Mouse (Mus musculus) cerebellum, adult 2 months (tissue): ENCODE measurements around the gene Phc2. TPM values are rescaled to one million over a fixed set of nuclear protein-coding genes. Genes with fewer than 3 reads are reported as not detected.
"Not testable (repeated sequence)": the region's sequence is repeated elsewhere in the genome, so short reads cannot be mapped to it uniquely, and the experiment has no call there.

Experiments used
- DNase-seq, 2 experiments: peaks; one replicate each; pipeline ENCODE4 v3.0.0; 2021
- H3K27ac ChIP-seq: fragments of 200-500 bp; 2 replicates; pipeline ENCODE4 v1.5.1; 2012; ENCODE audit warnings: low read length, control low read depth, inconsistent platforms; ENCODE audit not compliant: insufficient read depth
- H3K27me3 ChIP-seq: fragments of 200-500 bp; 2 replicates; pipeline ENCODE4 v1.6.1; 2012; ENCODE audit warnings: inconsistent platforms, mild to moderate bottlenecking, low read length, moderate library complexity; ENCODE audit not compliant: control insufficient read depth, insufficient read depth
- H3K4me1 ChIP-seq: fragments of 200-500 bp; 2 replicates; pipeline ENCODE4 v1.6.1; 2011; ENCODE audit warnings: low read length; ENCODE audit not compliant: control insufficient read depth, insufficient read depth
- H3K4me3 ChIP-seq: fragments of 200-500 bp; replicated peaks from 2 replicates; pipeline ENCODE3; 2011; ENCODE audit warnings: mild to moderate bottlenecking, low read depth, low read length, control low read depth; ENCODE audit not compliant: insufficient read depth
- CTCF ChIP-seq: fragments of 200-500 bp; IDR thresholded peaks from 2 replicates; pipeline ENCODE4 v1.5.1; 2011; ENCODE audit warnings: low read depth, mild to moderate bottlenecking, control low read depth, low read length, moderate library complexity, borderline replicate concordance; ENCODE audit not compliant: insufficient read depth
- POLR2A ChIP-seq: fragments of 200-500 bp; IDR thresholded peaks from 2 replicates; pipeline ENCODE4 v1.6.1; 2011; ENCODE audit warnings: low read length, control low read depth, borderline replicate concordance; ENCODE audit not compliant: insufficient read depth
- WGBS: fragments of 180-500 bp; shearing (Covaris S2); methylation state at CpG from one replicate; pipeline ENCODE4 v1.1.7; 2018; 5-methylcytosine and 5-hydroxymethylcytosine counted together
- polyA plus RNA-seq: library from polyadenylated mRNA; depleted of rRNA; stranded (reverse); fragments of >200 nt; gene quantifications from 2 replicates; pipeline ENCODE4 v1.2.3, GENCODE M21; 2012

Phc2 gene
- polyA plus RNA-seq, 1 experiment = 133 TPM

DNA sequence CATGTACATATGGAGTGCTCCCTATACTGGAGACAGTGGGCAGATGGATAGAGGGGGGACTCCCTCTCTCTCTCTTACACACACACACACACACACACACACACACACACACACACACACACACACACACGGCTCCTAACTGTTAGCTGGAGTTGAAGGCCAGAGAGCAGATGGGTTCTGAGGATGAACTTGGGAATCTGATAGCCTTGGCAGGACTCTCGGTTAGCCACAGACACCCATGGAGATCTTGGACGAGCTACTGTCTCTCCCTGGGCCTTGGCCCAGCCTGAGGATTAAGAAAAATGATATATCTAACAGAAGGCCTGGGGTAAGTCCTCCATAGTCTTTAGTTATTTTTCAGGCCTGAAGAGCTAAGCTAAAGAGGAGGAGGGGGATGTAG is 3.0 kb upstream of the Phc2 start:
- Histone ChIP-seq H3K4me3 (no peak overlapping the region), H3K27me3 (no peaks in the 10 kb centered on the region), H3K27ac (no peak overlapping the region), H3K4me1 (peaks cover 12% of the 10 kb centered on the region)
- WGBS = 14% methylated on average over 3 of the region's 3 CpGs
- peak; percentile 82 to 92 for DNase-seq
- TF ChIP-seq POLR2A (no peak), CTCF (no peak)

DNA sequence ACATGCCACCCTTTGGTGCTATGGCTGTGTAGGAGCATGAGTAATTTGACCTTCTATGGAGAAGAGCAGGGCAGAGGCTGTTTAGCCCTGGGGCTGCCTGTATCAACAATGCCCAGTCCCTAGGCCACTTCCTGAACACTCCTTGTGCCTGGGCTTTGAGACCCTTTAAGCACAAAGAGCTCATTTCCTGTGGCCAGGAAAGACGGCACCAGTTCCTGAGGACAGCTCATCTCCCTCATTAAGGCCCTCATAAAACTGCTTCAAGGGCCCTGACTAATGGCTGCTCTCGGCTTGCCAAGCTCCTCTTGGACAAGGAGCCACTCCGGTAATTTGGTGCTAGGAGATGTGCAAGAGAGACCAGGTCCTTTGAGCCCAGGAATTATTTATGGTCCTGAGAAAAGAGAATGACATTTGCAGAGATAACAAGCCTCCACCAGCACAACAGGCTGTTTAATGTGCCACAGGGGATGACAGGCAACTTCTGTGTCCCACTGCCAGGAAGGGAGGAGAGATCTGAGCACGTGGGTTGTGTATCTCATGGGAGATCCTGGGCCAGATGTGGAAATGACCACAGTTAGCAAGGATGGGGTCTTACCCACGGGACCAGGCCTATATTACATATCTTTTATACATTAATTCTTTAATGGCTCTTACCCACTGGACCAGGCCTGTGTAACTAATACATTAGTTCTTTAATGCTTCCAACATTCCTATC is 1.8 kb upstream of the Phc2 start:
- 48% methylated on average over 5 of the region's 5 CpGs for WGBS
- no peak for TF ChIP-seq CTCF
- no peak for TF ChIP-seq POLR2A
- no peak overlapping the region for H3K27ac ChIP-seq
- H3K4me3 ChIP-seq = no peak overlapping the region
- peak in 1 of 2 experiments; percentile 28 for DNase-seq
- no peaks in the 10 kb centered on the region for H3K27me3 ChIP-seq
- H3K4me1 ChIP-seq = peaks cover 19% of the 10 kb centered on the region

DNA sequence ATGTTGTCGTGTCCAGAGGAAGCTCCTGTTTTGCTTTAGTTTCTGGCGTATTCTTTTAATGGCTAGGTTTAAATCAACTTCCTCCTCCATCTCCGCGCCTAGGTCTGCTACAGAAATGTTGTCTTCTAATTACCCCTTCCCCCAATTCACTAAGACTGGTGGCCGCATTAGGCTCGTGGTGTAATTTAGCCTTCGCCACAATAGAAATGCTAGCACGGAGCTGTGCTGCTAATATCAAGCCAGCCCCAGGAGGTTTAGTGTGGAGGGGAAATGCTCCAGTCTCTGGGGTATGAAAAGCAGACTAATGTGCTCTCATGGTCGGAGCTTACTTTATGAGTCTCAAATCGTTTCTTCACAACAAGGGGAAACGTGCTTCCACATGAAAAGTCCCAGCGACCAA is 944 bp downstream of the Phc2 start:
- Histone ChIP-seq H3K4me3 (peak overlapping the region; percentile 85), H3K4me1 (peaks cover 19% of the 10 kb centered on the region), H3K27me3 (no peaks in the 10 kb centered on the region), H3K27ac (peak overlapping the region; percentile 87)
- 6% methylated on average over 12 of the region's 12 CpGs for WGBS
- peak in 1 of 2 experiments; percentile 16 for DNase-seq
- TF ChIP-seq CTCF = no peak

DNA sequence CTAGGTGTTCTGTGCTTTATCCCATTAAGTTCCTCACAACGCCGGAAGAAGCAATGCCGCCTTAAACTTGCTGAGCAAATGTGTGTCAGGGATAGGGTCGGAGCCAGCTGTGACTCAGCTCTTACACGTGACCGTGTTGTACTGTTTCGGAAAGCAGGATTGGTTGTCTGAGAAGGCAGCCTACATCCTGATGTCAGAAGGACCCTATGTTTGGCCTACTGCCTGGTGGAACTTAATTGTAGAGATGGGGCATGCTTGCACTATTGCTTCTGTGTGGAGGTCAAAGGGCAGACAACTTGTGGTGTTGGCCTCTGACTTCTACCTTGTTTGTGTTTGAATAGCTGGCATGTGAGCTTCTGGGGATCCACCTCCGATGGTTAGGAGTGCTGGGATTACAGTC is 5.7 kb downstream of the Phc2 start:
- 93% methylated on average over 8 of the region's 8 CpGs for WGBS
- Histone ChIP-seq H3K4me3 (no peak overlapping the region), H3K4me1 (peaks cover 15% of the 10 kb centered on the region; the same call in 1 of the 2 replicates), H3K27me3 (no peaks in the 10 kb centered on the region), H3K27ac (no peak overlapping the region)
- TF ChIP-seq POLR2A = no peak
- TF ChIP-seq CTCF = no peak
- no peak for DNase-seq

DNA sequence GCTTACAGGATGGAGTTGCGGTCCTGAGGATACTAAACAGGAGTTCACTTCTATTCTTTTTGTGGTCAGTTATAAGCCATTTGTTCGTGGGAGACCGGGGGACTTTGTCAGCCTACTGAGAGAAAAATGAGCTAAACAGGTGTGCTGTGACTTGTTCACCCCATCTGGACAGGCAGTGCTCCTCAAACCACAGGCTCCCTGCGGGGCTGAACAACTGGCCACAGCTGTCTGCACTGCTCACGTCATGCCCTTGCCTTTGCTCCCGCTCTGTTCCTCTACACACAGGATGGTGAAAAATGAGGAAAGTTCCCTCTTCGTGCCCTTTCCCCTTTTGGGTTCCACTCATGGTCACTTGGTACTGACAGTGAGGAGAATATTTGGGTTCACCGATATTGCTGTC is 6.6 kb downstream of the Phc2 start:
- Histone ChIP-seq H3K4me1 (peaks cover 18% of the 10 kb centered on the region; the same call in 1 of the 2 replicates), H3K4me3 (no peak overlapping the region), H3K27ac (no peak overlapping the region), H3K27me3 (no peaks in the 10 kb centered on the region)
- 94% methylated on average over 8 of the region's 8 CpGs for whole genome bisulfite sequencing
- no peak for TF ChIP-seq POLR2A
- TF ChIP-seq CTCF = no peak
- no peak for DNase-seq

DNA sequence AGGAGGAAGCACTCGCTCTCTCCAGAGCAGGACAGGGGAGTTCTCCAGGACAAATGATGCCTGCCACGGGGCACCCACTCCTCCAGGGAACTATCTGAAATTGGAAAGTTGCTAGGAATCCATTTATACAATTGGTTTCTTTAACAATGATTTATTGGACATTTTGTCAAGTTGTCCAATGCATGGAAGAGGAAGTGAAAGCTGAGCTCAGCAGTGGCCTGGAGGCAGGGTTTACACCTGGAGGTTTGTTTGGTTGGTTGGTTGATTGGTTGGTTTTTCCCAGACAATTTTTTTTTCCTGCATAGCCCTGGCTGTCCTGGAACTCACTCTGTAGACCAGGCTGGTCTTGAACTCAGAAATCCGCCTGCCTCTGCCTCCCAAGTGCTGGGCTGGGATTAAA is 9.5 kb downstream of the Phc2 start:
- TF ChIP-seq CTCF = no peak
- no peak for TF ChIP-seq POLR2A
- 84% methylated on average over 3 of the region's 3 CpGs for WGBS

DNA sequence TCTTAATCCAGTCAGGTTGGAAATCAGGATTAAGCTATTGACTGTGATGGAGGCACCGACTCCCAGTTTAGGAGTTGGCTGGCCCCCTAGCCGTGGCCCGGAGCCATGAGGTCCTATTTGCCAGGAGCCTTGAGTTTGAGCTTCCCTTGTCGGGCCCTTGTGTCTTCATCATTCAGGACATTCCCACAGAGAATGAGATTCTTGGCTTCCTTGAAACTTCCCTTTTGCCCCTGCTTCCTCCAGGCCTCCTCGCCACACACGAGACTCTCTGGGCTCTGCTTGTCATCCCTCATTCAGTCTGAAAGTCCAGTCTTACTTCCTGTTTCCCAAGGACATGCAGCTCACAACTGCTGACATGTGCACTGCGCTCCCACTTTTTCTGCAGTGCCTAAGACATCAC is 11.9 kb downstream of the Phc2 start:
- H3K4me1 ChIP-seq = peaks cover 22% of the 10 kb centered on the region
- H3K27me3 ChIP-seq, H3K27ac ChIP-seq, H3K4me3 ChIP-seq: not testable (repeated sequence)
- peak; percentile 40 to 55 for DNase-seq
- WGBS = 36% methylated on average over 7 of the region's 7 CpGs

More for the DNA sequence above, 9.5 kb downstream of the Phc2 start:
- Histone ChIP-seq H3K4me3 (no peak overlapping the region), H3K27me3 (no peaks in the 10 kb centered on the region), H3K27ac (no peak overlapping the region), H3K4me1 (peaks cover 10% of the 10 kb centered on the region; the same call in 1 of the 2 replicates)
- DNase-seq = no peak

DNA sequence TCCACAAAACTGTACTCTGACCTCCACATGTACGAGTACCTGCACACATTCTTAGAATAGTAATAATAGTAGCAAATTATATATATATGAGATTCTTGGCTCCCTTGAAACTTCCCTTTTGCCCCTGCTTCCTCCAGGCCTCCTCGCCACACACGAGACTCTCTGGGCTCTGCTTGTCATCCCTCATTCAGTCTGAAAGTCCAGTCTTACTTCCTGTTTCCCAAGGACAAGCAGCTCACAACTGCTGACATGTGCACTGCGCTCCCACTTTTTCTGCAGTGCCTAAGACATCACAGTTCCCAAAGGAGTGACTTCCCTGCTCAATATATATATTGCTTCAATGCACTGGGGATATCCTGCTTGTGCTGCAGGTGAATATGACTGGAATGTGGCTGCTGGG is 12.7 kb downstream of the Phc2 start:
- not testable (repeated sequence) for DNase-seq, H3K27me3 ChIP-seq, H3K27ac ChIP-seq, H3K4me3 ChIP-seq
- H3K4me1 ChIP-seq = peaks cover 23% of the 10 kb centered on the region
- 95% methylated on average over 4 of the region's 4 CpGs for WGBS
